Mouse (Mus musculus) inflammation-experienced regulatory T-cells, adult 16 weeks (primary cell): ENCODE results near the gene Cxcl10. TPM values are rescaled to one million over a fixed set of nuclear protein-coding genes. Genes with fewer than 3 reads are reported as not detected.

ENCODE experiments used
- polyA plus RNA-seq: library from polyadenylated mRNA; unstranded; fragments of 100-300 nt; shearing (Covaris generic); gene quantifications from one replicate; pipeline ENCODE4 v1.2.1, GENCODE M21; 2017

Gene Cxcl10
- polyA plus RNA-seq, result 27.8 TPM

GRCm38 (mm10) chr5:92348794-92349413, at the start of gene Cxcl10:
TSS of gene Cxcl10 (minus strand) at chr5:92348889.

GRCm38 (mm10) chr5:92331635-92332338, 16.9 kb downstream of the Cxcl10 start, which contains the start of gene Art3:
TSS of gene Art3 (plus strand) at chr5:92331827.

GRCm38 (mm10) chr5:92327929-92328328, 20.8 kb downstream of the Cxcl10 start, which contains the start of gene Cxcl9:
TSS of gene Cxcl9 (minus strand) at chr5:92328079.

GRCm38 (mm10) chr5:92309681-92310511, 38.8 kb downstream of the Cxcl10 start, which contains the start of gene Sdad1:
TSS of gene Sdad1 (minus strand) at chr5:92310479.

Other genes with a start within 250 kb of the Cxcl10 start
- 68.7 TPM for gene Uso1, start 211.0 kb downstream of the Cxcl10 start, polyA plus RNA-seq
- not detected for gene U90926, start 133.5 kb downstream of the Cxcl10 start, polyA plus RNA-seq
- gene Ppef2, start 92.6 kb downstream of the Cxcl10 start, polyA plus RNA-seq, result 0.27 TPM
- 15.3 TPM for gene Naaa, start 70.7 kb downstream of the Cxcl10 start, polyA plus RNA-seq
- gene Sdad1, start 38.4 kb downstream of the Cxcl10 start, polyA plus RNA-seq, result 56.1 TPM
- 0.27 TPM for gene Cxcl9, start 20.8 kb downstream of the Cxcl10 start, polyA plus RNA-seq
- gene Art3, start 17.1 kb downstream of the Cxcl10 start, polyA plus RNA-seq, result 8.5 TPM
- 50.3 TPM for gene Nup54, start 86.3 kb upstream of the Cxcl10 start, polyA plus RNA-seq
- 18.8 TPM for gene Scarb2, start 157.9 kb upstream of the Cxcl10 start, polyA plus RNA-seq
- gene Fam47e, start 206.2 kb upstream of the Cxcl10 start, polyA plus RNA-seq, result not detected